Mouse (Mus musculus): Measurements from ENCODE around the gene Btbd8. TPM values are rescaled to one million over a fixed set of nuclear protein-coding genes. Genes with fewer than 3 reads are reported as not detected.

Btbd8 gene
- total RNA-seq, 2 experiments from 2014 or later = 157 to 161 TPM

DNA sequence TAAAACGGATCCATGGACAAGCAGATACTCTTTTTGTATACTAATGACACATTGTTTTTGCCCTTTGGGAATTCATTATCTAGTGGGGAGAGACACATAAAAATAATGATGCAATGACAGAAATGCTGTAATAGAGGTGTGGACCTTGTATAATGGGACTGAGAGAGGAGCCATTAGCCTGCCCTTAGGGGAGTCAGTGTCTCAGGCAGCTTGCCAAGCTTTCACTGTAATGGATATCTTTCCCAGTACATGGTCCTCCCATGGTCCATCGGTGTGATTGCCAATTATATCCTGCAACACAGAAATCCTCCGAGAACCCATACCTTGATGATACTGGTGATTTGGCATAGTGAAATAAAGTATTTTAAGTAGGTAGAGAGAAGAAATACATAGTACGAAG is 6.5 kb downstream of the Btbd8 start:
- DNase-seq (ENCODE audit: low spot score in 2 of 2) = no peak
- intact Hi-C loops (cut with DNase I) = loop anchor here (5.0 kb wide), 1 partner anchor 37 kb away; no protein-coding TSS in a partner anchor

DNA sequence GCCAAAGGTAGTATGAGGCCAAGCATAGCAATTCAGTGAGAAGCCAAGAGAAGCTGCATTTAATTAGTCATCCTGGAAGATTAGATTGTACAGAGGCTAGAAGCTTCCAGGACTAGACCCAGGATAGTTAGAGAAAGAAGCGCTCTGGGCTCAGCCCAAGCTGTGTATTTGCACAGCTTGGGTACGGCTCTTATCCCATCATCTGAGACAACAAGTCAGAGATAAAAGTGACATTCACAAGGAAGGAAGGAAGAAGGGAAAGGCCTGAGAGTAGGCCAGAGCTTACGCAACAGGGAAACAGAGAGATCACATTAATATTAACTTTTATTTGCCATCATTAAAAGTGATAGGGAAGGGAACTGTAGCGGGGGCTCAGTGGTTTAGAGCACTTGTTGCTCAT is 10.2 kb downstream of the Btbd8 start:
- no peak for DNase-seq (ENCODE audit: low spot score in 2 of 2)
- intact Hi-C loops (cut with DNase I) = no loop called here

DNA sequence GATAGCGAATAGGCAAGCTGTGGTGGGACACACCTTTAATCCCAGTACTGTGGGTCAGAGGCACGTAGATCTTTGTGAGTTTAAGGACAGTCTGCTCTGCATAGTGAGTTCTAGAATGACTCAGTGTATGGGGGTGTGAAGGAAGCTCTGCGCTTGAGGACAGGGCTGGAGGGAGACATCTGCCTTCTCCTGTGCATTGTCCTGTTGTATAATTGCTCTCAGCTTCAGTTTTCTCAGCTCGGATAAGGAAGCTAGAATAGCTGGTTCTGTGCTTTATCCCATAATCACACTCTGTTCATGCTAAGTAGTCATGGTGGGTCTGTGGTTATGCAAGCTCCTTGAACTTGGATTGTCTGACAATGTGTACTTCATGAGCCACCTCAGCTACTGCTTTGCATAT is 11.0 kb downstream of the Btbd8 start:
- peak; percentile 11 to 80 for DNase-seq (ENCODE audit: low spot score in 2 of 2)
- intact Hi-C loops (cut with DNase I) = no loop called here

DNA sequence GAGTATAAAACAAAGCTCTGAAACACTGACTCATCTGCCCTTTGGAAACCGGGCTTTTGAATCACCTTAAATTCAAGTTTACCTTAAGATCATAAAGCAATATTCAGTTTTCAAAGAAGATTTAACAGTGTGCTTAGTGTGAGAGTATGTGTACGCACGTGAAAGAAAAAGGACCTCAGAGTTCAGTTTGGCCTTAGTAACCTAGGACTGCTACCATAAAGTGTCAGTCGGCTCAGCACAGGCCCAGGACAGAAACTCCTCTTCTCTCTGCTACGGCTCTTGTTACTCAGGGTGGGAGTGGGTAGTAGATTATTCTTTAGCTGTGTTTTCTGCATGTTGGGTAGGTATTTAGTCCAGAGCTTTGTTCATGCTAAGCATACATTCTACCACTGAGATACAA is 11.8 kb downstream of the Btbd8 start:
- intact Hi-C loops (cut with DNase I) = no loop called here
- no peak for DNase-seq (ENCODE audit: low spot score in 2 of 2)

DNA sequence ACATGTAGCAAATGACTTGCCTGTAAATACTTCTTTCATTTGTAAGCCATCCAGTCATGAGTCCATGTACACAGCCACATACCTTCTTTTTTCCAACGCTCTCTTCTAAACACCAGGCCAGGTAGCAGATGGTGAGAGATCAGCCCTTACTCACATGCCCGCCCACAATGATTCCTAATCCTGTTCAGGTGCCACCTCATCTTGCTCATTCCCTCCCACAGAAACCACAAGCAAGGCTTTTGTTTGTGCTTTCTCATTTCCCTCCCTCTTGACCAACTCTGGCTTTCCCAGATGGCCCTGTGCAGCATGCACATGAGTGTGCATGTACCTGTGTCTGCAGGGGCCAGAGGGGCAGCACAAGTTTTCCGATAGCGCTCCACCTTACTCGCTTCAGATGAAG is 12.5 kb downstream of the Btbd8 start:
- intact Hi-C loops (cut with DNase I) = no loop called here
- DNase-seq (ENCODE audit: low spot score in 2 of 2) = peak; percentile 14 to 74

DNA sequence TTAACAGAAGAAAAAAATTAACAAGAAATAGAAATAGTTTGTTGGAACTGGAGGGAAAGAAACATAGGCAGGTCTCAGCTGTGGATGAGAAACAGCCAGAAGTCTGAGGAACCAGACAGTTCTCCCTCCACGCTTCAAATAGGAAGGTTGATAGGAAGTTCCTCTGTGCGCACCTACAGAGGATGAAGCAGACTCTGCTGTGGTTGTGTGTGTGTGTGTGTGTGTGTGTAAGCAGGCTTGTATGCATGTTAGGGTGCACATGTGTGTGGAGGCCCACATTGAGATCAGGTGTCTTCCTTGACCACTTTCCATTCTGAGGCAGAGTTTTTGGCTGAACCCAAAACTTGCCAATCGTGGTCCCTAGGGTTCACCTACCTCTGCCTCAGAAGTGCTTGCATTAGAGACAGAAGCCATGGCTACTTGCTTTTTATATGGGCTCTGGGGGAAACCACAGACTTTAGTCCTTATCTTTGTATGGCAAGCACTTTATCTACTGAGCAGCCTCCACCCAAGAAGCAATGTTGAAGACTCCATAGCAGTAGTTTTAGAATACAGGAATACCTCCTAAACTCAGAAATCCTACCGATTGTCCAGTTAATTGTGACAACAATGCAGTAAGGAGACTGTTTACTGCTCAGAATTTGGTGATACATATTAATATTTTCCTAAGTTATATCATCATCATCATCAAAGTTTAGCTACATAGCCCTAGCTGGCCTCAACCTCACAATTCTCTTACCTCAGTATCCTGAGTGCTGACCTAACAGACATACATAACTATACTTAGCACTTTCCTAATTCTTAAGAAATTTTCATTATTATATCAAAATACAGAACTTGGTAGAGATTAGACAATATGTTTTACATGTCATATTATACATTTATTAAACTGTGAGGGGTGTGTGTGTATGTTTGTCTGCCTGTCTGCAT is 24.6 kb downstream of the Btbd8 start:
- intact Hi-C loops (cut with DNase I) = no loop called here

DNA sequence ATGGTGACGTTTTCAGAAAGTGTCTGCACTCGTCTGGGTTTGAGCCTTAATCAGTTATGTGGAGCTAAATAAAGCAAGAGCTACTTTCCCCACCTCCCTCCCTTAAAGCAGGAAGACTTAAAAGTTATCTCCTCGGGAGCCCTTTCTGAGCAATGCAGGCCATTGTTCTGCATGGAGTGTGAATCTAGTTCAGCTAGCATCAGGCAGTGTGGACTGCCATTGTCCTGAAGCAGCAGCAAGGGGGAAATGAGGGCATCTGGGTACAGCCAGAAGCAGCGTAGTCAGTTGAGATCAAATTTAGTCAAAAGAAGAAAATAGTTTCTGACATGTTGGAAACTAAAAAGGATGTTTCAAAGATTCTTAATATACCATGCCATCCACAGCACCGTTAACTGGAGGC is 28.7 kb downstream of the Btbd8 start:
- intact Hi-C loops (cut with DNase I) = no loop called here
- peak in 1 of 2 experiments; percentile 30 for DNase-seq (ENCODE audit: low spot score in 2 of 2)

More for the DNA sequence above, 24.6 kb downstream of the Btbd8 start:
- DNase-seq (ENCODE audit: low spot score in 2 of 2) = no peak

DNA sequence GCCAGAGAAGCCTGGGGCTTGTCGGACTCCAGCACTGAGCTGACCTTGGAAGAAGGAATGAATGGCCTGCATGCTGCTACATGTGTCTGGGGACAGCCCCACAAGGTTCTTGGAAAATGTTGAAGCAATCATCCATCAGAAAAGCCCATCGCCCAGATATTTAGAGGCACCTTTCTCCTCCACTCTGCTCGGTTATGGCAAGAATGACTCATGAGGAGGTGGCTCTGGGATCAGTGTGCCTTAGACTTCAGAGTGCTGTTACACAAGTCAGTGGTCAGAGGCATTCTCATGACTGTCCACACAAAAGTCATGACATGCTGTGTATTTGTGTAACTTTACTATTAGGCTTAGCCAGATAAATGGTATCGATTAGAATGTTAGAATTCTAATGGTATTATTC is 29.3 kb downstream of the Btbd8 start:
- DNase-seq (ENCODE audit: low spot score in 2 of 2) = peak in 1 of 2 experiments; percentile 9
- intact Hi-C loops (cut with DNase I) = no loop called here

DNA sequence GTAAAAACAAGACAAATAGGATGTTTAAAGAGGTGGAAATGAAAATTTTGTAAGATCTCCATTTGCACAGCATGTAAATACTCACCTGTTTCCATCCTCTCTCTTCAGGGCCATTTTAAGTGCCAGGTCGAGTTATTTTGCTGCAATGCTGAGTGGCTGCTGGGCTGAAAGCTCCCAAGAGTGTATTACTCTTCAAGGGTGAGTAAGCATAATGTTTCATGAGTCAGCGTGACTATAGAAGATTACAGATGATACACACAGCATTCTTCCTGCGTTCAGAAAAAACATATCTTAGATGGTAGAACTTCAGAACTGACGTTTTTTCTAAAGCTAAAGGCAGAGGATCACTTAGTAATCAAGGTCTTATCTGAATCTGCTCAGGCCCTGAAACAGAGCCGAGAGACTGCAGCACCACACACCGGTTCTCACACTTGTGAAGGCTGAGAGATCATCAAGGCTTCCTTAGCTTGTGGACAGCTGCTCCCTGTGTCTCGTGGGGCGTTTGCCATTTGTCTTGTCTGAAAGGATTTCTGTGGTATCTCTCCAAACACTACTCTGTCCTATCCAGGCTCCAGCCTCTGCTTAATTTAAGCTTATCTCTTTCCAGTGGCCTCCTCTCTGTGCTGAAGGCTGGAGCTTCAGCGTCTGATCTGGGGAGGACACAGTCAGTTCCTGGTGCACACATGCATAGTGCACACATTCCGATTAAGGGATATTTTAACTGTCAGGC is 33.0 kb downstream of the Btbd8 start:
- DNase-seq (ENCODE audit: low spot score in 2 of 2) = peak in 1 of 2 experiments; percentile 11

DNA sequence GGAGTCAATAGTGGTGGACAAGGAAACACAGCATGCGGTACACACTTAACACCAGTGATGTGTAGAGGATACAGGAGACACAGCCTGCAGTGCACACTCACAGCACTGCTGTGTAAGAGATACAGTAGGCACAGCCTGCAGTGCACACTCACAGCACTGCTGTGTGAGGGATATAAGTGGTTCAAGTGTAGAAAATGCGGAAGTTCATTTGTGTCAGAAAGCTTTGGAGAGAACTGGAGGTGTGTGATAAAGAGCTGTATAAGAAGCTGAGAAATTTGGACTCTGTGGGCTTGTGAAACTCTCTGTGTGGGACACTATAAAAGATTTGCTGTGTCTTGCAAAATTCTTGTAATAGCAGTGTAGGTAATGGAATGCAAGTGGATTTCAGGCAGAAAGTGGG is 42.4 kb downstream of the Btbd8 start:
- DNase-seq (ENCODE audit: low spot score in 2 of 2) = peak in 1 of 2 experiments; percentile 52
- intact Hi-C loops (cut with DNase I) = no loop called here

More for the DNA sequence above, 33.0 kb downstream of the Btbd8 start:
- intact Hi-C loops (cut with DNase I) = no loop called here

DNA sequence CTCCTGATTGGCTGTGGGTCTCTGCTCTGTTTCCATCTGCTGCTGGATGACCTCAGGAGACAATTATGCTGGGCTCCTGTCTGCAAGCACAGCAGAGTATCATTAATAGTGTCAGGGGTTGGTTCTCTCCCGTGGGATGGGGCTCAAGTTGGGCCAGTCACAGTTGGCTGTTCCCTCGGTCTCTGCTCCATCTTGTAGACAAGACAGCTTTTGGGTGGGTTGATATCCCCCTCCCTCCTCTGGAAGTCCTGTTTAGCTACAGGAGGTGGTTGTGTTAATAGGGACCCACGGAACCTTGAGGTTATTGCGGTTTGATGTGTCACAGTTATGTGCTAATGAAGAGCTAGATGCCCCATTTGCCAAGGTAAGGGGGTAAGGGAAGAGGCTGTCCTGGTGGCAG is 51.2 kb downstream of the Btbd8 start:
- intact Hi-C loops (cut with DNase I) = no loop called here
- DNase-seq (ENCODE audit: low spot score in 2 of 2) = no peak

DNA sequence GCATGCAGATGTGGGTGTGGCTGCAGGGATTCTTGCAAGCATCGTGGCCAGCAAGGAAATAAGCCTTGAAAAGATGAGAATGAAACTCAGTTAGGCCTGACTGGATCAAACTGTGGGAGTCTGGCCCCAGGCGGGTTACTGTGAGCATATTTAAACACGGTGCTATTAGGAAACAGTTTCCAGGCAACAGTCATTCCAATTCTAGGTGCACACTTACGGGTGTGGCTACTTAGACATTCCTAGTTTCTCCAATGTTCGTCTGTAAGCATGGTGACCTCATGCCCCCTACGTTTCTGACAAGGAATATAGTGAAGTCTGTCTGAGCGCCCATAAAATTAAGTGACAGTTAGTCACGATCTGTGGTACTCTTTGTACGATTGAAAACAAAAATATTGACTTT is 53.2 kb downstream of the Btbd8 start:
- intact Hi-C loops (cut with DNase I) = no loop called here
- no peak for DNase-seq (ENCODE audit: low spot score in 2 of 2)

DNA sequence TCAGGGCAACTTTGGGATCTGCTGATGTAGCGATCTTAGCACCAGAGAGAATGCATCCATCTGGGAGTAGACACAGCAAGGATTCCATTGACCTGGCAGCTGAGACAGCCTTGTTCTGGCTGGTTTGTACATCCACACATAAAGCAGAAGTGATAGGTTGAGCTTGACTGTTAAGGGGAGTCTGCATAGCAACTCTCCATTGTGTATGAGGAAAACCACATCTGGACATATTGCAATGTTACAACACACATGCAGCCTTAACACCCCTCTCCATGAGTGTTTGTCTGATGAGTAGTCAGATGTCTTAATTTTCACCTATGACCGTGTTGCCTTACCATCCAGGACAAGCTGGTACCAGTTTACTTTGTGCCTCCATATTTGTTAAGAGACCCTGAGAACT is 54.7 kb downstream of the Btbd8 start:
- no peak for DNase-seq (ENCODE audit: low spot score in 2 of 2)
- intact Hi-C loops (cut with DNase I) = no loop called here

DNA sequence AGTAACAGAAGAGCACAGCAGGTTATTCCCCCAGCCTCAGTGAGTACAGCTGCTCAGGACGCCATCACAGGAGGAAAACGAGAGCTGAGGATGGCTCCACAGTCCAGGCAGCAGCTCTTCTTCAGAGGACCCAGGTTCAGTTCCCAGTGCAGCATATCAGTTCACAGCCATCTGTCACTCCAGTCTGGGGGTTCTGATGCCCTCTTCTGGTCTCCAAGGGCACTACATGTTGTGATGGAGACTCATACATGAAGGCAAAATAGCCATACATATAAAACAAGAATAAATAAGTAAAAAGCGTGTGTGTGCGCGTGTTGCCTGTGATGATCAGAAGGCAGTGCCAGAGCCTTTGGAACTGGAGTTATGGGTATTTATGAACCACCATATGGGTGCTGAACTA is 57.0 kb downstream of the Btbd8 start:
- DNase-seq (ENCODE audit: low spot score in 2 of 2) = no peak
- intact Hi-C loops (cut with DNase I) = no loop called here

DNA sequence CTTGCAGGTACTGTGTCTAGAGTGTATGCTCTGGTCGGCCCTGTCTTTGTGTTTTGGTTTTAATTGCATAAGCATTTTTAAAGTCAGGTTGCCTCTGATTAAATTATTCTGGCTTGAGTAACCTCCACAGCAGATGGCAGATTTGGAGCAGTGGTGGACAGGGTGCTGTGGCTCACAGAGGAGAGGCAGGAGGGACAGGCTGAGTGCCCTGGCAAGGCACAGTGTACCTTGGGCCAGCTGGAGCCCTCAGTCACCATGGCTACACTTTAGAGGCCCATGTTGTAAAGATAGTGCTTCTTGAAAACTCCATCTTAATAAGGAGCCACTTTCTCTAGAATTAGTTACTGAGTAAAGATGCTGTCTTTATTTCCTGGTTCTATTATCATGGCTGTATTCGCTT is 58.2 kb downstream of the Btbd8 start:
- DNase-seq (ENCODE audit: low spot score in 2 of 2) = no peak
- intact Hi-C loops (cut with DNase I) = no loop called here

DNA sequence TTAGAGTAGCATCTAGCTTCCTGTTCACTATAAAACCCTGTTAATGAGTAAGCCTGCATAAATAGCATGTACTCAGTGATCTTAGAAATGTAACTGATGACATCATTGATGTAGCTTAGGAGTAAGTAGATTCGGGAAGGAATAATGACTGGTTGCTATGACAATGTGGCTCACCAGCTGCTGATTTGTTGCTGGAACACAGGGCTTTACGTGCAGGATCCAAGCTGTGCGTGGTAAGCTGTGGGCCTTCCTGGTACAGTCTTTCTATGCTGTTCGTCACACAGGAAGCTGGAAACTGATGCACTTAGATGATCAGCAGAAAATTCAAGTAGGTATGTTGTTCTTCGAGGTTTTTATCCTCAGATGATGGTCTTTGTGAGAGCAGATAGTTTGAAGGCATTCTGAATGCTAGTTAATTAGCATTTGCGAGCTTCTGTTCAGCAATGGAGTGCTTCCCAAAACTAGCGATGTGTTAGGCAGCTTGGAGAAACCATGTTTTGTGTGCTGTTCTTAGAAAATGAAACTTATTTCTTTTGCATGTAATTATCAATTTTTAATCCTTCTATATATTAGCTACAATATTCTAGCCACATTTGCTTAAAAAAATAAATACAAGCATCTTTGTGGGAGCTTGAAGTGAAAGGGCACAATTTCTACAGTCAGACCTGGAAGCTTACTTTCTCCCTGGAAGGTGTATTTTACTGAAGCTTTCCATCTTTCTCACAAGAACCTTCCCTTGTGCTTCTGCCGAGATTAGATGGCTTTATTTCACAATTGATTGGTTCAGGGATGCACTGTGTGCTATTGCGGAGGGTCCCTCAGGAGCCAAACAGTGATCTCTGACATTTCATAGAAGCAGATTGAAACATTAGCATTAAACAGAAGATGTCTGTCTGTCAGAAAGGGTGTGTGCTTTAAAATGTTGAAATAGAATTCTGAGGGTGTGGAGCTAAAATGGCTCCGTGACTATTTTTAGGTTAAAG is 60.0 kb downstream of the Btbd8 start:
- peak; percentile 80 to 94 for DNase-seq (ENCODE audit: low spot score in 2 of 2)
- intact Hi-C loops (cut with DNase I) = loop anchor here (1.0 to 2.0 kb wide), 2 partner anchors 59 to 94 kb away; no protein-coding TSS in a partner anchor

DNA sequence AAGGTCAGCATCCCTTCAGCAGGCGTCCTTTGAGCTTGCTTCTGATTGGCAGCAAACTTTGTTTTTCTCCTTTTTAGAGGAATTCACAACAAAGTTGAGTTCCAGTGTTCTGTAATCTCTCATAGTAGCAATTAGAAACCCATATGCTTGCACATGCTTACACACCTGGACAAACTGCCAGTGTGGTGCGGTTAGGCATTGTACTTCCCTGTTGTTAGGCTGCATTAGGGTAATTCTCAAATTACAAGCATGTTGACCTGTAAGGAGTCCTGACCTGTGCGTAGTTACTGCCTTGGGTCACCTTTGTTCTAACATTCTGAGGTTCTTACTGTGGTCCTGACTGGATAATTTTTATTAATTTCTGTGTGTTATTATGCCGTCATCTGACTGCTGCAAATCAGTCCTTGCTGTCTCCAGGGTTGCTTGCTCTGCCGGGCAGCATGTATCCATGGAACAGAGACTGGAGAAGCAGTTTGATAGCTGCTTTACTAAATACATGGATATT is 61.1 kb downstream of the Btbd8 start:
- DNase-seq (ENCODE audit: low spot score in 2 of 2) = no peak

DNA sequence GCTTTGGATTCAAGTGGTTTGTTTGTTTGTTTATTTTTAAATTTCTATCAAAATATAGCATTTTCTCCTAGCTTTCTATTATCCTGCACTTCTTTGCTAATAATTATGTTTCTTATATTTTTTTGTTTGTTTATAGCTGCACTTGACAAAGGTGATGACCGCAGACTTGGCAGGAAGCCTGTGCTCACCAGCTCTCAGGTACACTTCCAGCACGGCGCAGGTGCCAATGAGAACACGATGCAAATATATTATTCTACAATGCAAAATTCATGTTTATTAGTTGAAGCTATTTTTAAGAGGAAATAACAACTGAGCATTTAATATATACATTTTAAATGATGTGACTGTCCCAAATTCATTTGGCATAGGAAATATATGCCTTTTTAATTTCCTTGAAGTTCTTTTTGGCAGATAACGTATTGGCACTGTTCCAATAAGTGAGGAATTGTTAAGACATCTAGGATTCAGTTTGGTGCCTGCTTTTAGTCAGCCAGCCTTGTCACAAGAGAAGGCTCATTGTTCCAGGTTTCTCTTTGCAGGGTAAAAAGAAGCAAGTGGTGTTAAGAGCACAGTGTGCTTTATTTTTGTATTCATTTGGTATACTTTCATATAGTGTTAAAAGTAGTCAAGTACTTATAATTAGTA is 62.2 kb downstream of the Btbd8 start:
- intact Hi-C loops (cut with DNase I) = loop anchor here (2.0 to 5.0 kb wide), 2 partner anchors 61 to 97 kb away; partner anchors contain the start of genes Glmn and Rpap2
- DNase-seq (ENCODE audit: low spot score in 2 of 2) = no peak

More for the DNA sequence above, 61.1 kb downstream of the Btbd8 start:
- intact Hi-C loops (cut with DNase I) = loop anchor here (2.0 kb wide), 1 partner anchor 60 kb away; no protein-coding TSS in a partner anchor

DNA sequence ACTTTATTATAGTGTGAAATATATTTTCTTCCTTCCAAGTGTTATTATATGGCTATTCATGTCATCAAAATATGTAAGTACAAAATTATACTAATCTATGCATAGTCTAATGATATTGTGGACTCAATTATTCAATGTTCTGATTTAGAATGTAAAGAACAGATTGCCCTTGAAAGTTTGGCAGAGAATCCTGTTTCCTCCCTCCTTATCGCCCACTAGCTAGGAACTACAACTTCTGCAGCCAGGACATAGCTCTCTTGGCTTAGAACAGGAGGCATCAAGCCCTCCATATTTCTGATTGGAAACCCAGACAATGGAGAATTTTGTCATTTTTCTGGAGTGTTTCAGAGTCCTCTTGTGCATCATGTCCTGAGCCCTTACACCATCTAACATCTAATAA is 62.9 kb downstream of the Btbd8 start:
- no peak for DNase-seq (ENCODE audit: low spot score in 2 of 2)
- intact Hi-C loops (cut with DNase I) = loop anchor here (5.0 kb wide), 1 partner anchor 97 kb away; the partner anchor contains the start of genes Glmn and Rpap2
